Mouse (Mus musculus) layer of hippocampus, adult 2 months (tissue): ENCODE data around the gene Keg1. TPM values are rescaled to one million over a fixed set of nuclear protein-coding genes. Genes with fewer than 3 reads are reported as not detected.

Experiments used
- DNase-seq, 2 experiments: peaks; one replicate each; pipeline ENCODE4 v3.0.0; 2022; ENCODE audit warnings: low spot score in 2 of 2
- H3K27ac ChIP-seq: fragments of 200-600 bp; 2 replicates; pipeline ENCODE4 v1.8.1; 2022
- H3K4me3 ChIP-seq: fragments of 200-600 bp; 2 replicates; pipeline ENCODE4 v1.8.1; 2022; ENCODE audit warnings: mild to moderate bottlenecking
- CTCF ChIP-seq: fragments of 200-600 bp; conservative IDR thresholded peaks from 2 replicates; pipeline ENCODE4 v1.8.1; 2022; ENCODE audit warnings: antibody characterized with exemption, mild to moderate bottlenecking, moderate library complexity
- total RNA-seq, 2 experiments: library from RNA; stranded (reverse); gene quantifications; 2 replicates each; pipeline ENCODE4 v1.2.3; 2021

Keg1 gene
- total RNA-seq, 2 experiments from 2014 or later: not detected

DNA sequence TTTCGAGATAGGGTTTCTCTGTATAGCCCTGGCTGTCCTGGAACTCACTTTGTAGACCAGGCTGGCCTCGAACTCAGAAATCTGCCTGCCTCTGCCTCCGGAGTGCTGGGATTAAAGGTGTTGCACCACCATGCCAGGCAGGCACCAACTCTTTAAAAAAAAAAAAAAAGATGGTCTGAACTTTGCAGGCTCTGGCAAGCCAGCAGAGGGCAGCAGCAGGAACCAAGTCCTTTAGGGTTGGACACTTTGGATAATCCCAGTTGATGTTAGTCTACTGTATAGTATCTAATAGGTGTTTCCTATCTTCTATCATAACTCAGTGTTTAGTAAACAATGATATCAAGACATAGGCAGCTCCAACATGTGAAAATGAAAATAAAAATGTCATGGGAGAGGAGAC, 26.7 kb downstream of the Keg1 start:
- no peak overlapping the region for H3K27ac ChIP-seq
- H3K4me3 ChIP-seq: no peak overlapping the region
- peak; percentile 72 for TF ChIP-seq CTCF
- peak in 1 of 2 experiments; percentile 23 for DNase-seq

DNA sequence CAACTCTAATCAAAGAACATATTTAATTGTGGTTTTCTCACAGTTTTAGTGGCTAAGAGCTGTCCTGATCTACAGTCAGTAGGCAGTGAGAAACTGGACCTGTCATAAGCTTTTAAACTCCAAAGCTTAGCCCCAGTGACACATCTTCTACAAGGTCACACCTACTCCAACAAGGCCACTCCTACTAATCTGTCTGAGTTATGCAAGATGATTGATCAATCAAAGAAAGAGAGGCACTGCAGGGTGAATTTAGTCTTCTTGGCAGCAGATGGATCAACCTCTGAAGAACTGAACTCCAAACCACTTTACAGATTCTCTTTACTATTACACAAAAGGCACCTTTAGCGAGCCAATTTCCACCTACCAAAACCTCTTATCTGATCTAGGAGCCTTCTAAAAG, 30.3 kb downstream of the Keg1 start:
- Histone ChIP-seq H3K4me3 (no peak overlapping the region), H3K27ac (no peak overlapping the region)
- TF ChIP-seq CTCF: no peak
- no peak for DNase-seq

DNA sequence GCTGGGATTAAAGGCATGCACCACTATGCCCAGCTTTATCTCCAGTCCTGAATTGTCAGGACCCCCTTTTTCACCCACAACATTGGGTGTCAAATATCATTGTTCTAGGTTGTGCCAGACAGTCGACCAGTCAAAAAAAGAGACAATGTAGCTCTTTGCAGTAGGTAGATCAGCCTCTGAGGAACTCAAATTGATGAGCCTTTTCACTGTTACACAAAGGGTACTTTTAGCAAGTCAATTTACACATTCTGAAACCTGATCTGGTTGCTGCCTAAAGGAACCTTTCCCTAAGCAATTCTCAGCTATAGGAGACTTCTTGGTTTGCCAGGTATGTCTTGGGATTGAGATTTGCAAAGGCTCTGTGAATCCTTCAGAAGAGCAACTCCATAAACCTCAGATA, 35.5 kb downstream of the Keg1 start:
- Histone ChIP-seq H3K27ac (no peak overlapping the region), H3K4me3 (no peak overlapping the region)
- DNase-seq: no peak
- TF ChIP-seq CTCF: no peak

DNA sequence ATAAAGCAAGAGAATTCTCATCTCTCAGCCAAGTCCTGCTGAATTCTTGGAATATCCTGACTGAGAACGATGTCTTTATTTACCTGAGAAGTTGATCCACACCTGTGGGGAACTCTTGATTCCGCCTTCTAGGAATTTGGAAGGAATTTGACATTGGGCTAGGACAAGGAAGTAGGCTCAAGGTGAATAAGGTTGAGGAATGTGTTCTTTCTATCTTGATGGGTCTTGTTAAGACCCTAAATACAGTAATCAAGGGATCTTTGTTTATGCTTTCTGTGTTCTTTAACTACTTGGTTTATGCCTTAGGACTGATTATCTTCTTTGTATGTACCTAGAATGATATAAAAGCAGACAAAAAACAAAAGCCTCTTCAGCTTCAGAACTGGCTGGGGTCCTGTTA, 36.4 kb downstream of the Keg1 start:
- DNase-seq: no peak
- TF ChIP-seq CTCF: no peak
- Histone ChIP-seq H3K27ac (no peak overlapping the region), H3K4me3 (no peak overlapping the region)

DNA sequence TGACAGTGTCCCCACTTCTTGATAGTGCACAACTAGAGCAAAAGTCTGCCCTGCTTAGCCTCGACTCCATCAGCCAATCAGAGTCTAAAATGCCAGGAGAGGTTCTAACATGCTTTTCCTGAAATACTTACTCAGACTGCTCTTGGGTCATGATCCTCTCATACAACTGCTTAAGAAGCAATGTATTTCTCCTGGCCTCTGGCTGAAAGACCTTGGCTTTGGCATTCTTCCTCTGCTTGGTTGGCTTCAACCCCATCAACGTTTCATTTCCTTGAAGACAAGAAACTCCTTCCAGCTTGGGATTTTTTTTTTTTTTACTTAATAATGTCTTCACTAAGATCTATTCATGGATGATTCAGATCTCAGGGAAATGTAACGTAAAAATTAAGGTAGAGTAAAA, 60.7 kb downstream of the Keg1 start:
- TF ChIP-seq CTCF: no peak
- Histone ChIP-seq H3K4me3 (no peak overlapping the region), H3K27ac (no peak overlapping the region)
- DNase-seq: no peak

DNA sequence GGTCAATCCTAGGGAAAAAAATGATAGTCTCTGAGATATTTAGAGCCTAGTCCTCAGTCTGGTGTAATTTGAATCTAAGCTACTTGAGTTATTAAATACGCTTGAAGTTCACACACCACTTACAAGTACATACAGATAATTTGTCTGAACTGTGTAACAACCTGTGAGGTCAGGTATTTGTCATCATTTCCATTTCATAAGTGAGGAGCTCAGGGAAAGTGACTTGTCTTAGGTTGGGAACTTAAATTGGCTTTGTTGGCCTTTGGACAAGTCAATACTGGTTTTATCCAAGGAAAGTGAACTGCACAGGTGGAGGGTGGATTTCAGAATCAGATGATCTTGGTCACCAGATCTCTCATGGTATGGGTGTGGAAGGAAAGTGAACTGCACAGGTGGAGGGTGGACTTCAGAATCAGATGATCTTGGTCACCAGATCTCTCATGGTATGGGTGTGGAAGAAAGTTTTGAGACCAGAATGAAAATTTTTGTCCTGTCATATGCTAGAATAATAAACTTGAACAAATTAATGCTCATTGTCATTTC, 63.4 kb downstream of the Keg1 start:
- Histone ChIP-seq H3K4me3 (no peak overlapping the region), H3K27ac (peak overlapping the region; percentile 21; the same call in 1 of the 2 replicates)
- TF ChIP-seq CTCF: no peak
- DNase-seq: no peak

DNA sequence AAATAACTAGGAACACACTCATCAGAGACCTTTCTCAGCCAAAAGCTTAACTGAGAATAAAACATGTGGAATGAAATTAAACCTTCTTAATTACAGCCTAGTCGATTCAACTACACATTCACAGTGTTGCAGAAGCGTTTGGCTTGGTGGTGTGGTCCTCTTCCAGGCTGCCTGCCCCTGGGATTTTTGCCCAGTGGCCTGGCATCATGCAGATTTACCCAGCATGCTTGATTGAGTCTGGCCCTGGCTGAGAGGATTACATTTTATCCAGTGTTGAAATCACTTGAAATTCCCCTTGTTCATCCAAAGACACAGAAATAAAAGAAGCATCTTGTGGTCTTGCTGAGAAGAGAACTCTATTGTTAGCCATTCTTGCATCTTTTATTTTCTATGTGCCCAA, 64.1 kb downstream of the Keg1 start:
- no peak for TF ChIP-seq CTCF
- Histone ChIP-seq H3K4me3 (no peak overlapping the region), H3K27ac (peak overlapping the region; percentile 21; the same call in 1 of the 2 replicates)
- peak; percentile 57 to 62 for DNase-seq

DNA sequence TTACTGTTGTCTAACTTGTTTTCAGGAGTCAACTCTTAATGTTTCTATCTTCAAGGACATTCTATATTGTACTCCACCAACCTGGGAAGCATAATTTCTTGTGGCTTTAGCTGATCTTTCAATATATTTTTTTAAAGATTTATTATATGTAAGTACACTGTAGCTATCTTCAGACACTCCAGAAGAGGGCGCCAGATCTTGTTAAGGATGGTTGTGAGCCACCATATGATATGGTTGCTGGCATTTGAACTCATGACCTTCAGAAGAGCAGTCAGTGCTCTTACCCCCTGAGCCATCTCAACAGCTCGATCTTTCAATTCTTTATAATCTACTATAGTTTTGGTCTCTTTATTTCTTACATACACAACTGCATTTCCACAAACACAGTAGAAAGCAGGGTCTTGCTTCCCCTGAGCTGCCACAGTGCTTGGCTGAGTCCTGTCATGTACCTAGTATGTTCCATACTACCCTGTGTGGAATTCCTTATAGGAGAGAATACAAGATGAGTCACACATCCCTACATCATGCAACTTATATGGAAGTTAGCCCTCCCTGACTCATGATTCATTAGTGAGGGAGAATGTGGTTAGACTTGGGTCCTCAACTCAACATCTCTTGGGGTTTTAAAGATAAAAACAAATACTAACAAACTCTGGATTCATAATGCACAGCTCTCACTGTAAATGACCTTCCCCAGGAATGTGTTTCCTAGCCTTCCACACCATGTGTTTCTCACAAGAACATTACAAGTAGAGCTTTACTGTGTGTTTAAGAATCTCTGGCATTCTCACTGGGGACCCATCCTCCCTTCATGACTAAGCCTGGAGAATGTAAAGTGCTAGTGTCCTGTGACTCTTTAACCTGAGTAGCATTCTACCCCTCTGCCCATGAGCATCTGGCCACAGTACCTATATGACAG, 66.9 kb downstream of the Keg1 start:
- no peak overlapping the region for H3K4me3 ChIP-seq
- DNase-seq: no peak
- H3K27ac ChIP-seq: no peak overlapping the region
- TF ChIP-seq CTCF: peak; percentile 80

DNA sequence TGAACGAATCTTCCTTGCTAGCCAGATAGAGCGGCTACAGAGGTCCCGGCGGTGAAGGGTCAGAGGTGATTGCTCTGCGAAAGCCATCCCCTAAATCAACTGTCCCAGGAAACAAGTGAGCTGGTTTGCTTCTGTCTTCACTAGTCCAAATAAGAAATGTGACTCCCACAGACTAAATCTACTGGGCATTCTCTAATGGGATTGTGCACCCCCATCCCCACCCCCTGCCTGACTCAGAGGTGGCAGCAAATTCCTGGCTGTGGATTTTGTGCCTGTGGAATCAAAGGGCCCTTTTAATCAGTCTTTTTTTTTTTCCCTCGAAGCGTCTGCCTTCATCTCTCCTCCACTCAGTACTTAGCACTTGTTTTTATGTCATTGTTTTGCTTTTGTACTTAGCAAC, 69.7 kb downstream of the Keg1 start, which contains the start of gene Cntf:
TSS of gene Cntf (minus strand) at position 325 of the 400 bp plus-strand sequence.
- TF ChIP-seq CTCF: no peak
- H3K4me3 ChIP-seq: no peak within 1 kb of the TSS
- H3K27ac ChIP-seq: no peak within 1 kb of the TSS
- no peak for DNase-seq

Other genes starting within 250 kb of the Keg1 start
- gene Mpeg1, start 235.0 kb upstream of the Keg1 start, total RNA-seq: 1 to 10 TPM; 5.4 to 6.6 TPM
- 10 to 100 TPM; 32.5 to 35.9 TPM for gene Dtx4, start 194.3 kb upstream of the Keg1 start, total RNA-seq
- gene Fam111a, start 150.0 kb upstream of the Keg1 start, total RNA-seq: 1 to 10 TPM; 1.5 to 2.0 TPM
- not detected for gene Gm4952, start 95.8 kb upstream of the Keg1 start, total RNA-seq
- gene Glyat, start 62.5 kb upstream of the Keg1 start, total RNA-seq: under 1 TPM in 1 of 2 experiments, not detected in 1; 0.20 TPM
- gene Olfr1442, start 25.3 kb upstream of the Keg1 start, total RNA-seq: not detected
- not detected for gene Olfr1443, start 17.7 kb upstream of the Keg1 start, total RNA-seq
- 1 to 10 TPM; 3.1 to 4.1 TPM for gene Cntf, start 69.8 kb downstream of the Keg1 start, total RNA-seq
- 10 to 100 TPM; 87.6 to 94.8 TPM for gene Zfp91, start 100.3 kb downstream of the Keg1 start, total RNA-seq
- 1 to 10 TPM; 1.1 to 1.3 TPM for gene Lpxn, start 100.4 kb downstream of the Keg1 start, total RNA-seq
- not detected for gene Gm5244, start 150.9 kb downstream of the Keg1 start, total RNA-seq
- not detected for gene Olfr1444, start 161.5 kb downstream of the Keg1 start, total RNA-seq
- not detected for gene Olfr1445, start 188.1 kb downstream of the Keg1 start, total RNA-seq
- not detected for gene Olfr1446, start 197.7 kb downstream of the Keg1 start, total RNA-seq
- not detected for gene Olfr1447, start 208.0 kb downstream of the Keg1 start, total RNA-seq
- gene Olfr1448, start 228.6 kb downstream of the Keg1 start, total RNA-seq: not detected
- not detected for gene Olfr1449, start 235.1 kb downstream of the Keg1 start, total RNA-seq